Mouse (Mus musculus) kidney, adult 11 months (tissue): Measurements from ENCODE around the gene H2al1h.
"Not testable (repeated sequence)": the region's sequence is repeated elsewhere in the genome, so short reads cannot be mapped to it uniquely, and the experiment has no call there.

Experiments
- DNase-seq: peaks from one replicate; pipeline ENCODE4 v3.0.0; 2022

The H2al1h gene

DNA sequence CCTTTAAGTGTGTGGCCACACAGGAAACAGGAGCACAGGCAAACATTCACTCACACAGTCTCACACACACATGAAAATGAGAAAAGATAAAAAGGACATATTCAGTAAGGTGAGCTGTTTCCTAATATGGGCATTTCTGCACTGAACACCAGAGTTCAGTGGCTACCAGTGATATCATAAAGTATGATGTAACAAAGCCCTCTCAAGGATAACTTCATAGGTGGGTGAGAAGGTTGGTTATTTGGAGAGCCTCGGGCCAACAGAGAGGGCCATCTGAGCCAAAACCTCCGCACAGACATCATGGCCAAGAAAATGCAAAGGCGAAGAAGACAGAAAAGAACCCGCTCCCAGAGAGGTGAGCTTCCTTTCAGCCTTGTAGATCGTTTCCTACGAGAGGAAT is at the start of gene H2al1h:
Gene H2al1h (plus strand): TSS at position 301 of the 400 bp plus-strand sequence.
- not testable (repeated sequence) for DNase-seq

DNA sequence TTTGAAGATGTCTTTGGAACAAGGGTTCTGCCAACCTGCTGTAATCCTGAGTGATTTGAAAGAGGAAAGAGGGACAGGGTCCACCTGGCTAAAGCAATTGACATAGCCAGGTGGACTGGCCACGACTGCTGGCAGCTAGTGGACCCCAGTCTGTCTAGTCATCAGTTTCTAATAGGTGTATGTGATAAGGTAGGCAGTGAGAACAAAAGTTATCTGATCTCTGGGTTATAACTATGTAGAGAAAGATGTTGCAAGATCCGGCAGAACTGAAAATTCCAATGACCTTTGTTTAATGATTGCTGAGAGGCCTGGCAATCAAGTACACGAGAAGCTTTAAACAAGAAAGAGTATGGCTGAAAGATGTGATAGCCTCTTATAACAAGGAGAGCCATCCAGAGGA is 48.1 kb upstream of the H2al1h start:
- no peak for DNase-seq

DNA sequence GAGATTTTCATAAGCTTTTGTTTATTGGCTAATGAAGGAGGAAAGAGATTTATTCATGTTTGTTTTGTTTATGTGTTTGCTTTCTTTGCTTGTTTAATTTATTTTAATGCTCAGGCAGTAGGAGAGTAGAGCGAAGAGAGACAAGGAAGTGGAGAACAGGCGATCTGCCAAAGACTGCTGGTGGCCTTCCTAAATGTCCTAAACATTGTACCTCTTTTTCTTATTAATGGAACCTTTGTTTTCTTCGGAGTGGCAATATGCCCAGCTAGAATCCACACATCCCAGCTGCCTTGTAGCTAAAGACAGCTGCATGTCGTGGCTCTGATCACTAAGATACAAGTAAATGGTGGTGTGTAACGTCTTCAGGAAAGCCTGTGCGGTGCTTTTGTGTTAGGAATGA is 44.2 kb upstream of the H2al1h start:
- DNase-seq = no peak

DNA sequence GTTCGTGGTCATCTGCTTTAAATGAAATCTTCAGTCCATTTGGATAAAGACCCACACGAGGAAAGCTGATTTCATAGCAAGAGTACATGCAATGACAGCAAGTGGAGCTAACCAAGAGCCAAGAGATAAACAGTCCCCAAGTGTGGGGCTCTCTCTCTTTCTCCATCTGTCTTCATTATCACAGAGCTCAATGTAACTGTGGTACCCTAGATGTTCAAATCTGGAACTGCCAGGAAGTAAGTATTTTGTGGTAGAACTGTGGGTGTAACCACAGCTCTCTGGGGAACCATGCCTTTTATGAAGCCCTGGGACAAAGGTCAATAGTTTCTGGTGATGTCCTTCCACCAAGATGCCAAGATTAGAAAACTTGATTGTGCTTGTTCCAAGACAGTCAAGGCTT is 40.6 kb upstream of the H2al1h start:
- no peak for DNase-seq

DNA sequence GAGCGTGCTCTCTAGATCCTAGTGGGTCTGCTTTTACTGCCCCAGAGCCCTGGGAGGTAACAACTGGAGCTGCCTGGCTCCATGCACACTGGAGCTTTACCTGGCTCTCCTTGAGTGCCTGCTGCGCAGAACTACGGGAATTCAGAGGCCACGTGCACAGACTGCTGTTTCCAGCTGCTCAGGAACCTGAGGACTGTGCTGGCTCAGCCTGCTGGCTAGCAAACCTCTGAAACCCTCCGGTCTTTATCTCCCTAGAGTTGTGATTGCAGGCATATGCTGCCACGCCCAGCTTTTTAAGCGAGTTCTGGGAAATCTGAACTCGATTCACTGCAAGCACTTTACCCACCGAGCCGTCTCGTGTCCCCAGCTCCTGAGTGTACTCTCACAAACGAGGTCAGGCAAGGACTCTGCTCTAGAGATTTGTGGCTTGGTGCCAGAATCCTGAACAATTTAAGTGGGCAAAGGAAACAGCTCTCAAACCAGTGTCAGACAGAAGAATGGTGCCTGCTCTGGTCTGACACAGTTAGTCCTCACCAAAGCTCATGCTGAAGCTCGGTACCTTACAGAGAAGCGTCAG is 32.9 kb upstream of the H2al1h start:
- DNase-seq = no peak

DNA sequence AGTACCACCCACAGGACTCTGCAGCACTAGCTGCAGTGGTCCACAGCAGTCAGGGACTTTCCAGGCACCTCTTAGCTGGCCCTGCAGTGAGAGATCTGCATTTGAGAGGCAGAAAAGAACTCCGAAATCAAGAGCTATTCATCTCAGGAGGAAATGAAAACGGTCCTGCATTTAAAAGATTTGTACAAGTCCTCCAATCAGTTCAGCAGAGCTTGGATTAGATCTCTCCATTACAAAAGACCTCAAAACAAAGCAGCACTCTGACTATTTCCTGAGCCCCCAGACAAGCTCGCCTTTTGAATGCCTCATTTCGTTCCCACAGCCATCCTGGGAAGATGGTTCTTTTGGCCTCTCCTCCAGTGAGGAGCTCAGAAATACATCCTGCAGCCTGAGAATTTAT is 32.0 kb upstream of the H2al1h start:
- no peak for DNase-seq

DNA sequence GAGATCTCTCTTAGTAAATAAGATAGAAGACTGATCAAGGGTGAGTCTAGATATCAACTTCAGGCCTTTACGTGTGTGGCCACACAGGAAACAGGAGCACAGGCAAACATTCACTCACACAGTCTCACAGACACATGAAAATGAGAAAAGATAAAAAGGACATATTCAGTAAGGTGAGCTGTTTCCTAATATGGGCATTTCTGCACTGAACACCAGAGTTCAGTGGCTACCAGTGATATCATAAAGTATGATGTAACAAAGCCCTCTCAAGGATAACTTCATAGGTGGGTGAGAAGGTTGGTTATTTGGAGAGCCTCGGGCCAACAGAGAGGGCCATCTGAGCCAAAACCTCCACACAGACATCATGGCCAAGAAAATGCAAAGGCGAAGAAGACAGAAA is 22.3 kb upstream of the H2al1h start, which contains the start of gene H2al1a:
Gene H2al1a (plus strand): TSS at position 301 of the 400 bp plus-strand sequence.
- not testable (repeated sequence) for DNase-seq

DNA sequence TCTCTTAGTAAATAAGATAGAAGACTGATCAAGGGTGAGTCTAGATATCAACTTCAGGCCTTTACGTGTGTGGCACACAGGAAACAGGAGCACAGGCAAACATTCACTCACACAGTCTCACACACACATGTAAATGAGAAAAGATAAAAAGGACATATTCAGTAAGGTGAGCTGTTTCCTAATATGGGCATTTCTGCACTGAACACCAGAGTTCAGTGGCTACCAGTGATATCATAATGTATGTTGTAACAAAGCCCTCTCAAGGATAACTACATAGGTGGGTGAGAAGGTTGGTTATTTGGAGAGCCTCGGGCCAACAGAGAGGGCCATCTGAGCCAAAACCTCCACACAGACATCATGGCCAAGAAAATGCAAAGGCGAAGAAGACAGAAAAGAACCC is 19.2 kb upstream of the H2al1h start, which contains the start of gene H2al1b:
Gene H2al1b (plus strand): TSS at position 301 of the 400 bp plus-strand sequence.
- not testable (repeated sequence) for DNase-seq

DNA sequence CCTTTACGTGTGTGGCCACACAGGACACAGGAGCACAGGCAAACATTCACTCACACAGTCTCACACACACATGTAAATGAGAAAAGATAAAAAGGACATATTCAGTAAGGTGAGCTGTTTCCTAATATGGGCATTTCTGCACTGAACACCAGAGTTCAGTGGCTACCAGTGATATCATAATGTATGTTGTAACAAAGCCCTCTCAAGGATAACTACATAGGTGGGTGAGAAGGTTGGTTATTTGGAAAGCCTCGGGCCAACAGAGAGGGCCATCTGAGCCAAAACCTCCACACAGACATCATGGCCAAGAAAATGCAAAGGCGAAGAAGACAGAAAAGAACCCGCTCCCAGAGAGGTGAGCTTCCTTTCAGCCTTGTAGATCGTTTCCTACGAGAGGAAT is 15.9 kb upstream of the H2al1h start, which contains the start of gene H2al1c:
Gene H2al1c (plus strand): TSS at position 301 of the 400 bp plus-strand sequence.
- DNase-seq = not testable (repeated sequence)

DNA sequence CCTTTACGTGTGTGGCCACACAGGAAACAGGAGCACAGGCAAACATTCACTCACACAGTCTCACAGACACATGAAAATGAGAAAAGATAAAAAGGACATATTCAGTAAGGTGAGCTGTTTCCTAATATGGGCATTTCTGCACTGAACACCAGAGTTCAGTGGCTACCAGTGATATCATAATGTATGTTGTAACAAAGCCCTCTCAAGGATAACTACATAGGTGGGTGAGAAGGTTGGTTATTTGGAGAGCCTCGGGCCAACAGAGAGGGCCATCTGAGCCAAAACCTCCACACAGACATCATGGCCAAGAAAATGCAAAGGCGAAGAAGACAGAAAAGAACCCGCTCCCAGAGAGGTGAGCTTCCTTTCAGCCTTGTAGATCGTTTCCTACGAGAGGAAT is 12.8 kb upstream of the H2al1h start, which contains the start of gene H2al1d:
Gene H2al1d (plus strand): TSS at position 301 of the 400 bp plus-strand sequence.
- DNase-seq = not testable (repeated sequence)

DNA sequence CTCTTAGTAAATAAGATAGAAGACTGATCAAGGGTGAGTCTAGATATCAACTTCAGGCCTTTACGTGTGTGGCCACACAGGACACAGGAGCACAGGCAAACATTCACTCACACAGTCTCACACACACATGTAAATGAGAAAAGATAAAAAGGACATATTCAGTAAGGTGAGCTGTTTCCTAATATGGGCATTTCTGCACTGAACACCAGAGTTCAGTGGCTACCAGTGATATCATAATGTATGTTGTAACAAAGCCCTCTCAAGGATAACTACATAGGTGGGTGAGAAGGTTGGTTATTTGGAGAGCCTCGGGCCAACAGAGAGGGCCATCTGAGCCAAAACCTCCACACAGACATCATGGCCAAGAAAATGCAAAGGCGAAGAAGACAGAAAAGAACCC is 9.7 kb upstream of the H2al1h start, which contains the start of gene H2al1e:
Gene H2al1e (plus strand): TSS at position 301 of the 400 bp plus-strand sequence.
- DNase-seq = not testable (repeated sequence)

DNA sequence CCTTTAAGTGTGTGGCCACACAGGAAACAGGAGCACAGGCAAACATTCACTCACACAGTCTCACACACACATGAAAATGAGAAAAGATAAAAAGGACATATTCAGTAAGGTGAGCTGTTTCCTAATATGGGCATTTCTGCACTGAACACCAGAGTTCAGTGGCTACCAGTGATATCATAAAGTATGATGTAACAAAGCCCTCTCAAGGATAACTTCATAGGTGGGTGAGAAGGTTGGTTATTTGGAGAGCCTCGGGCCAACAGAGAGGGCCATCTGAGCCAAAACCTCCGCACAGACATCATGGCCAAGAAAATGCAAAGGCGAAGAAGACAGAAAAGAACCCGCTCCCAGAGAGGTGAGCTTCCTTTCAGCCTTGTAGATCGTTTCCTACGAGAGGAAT is 6.4 kb upstream of the H2al1h start, which contains the start of gene H2al1f:
Gene H2al1f (plus strand): TSS at position 301 of the 400 bp plus-strand sequence.
- not testable (repeated sequence) for DNase-seq

DNA sequence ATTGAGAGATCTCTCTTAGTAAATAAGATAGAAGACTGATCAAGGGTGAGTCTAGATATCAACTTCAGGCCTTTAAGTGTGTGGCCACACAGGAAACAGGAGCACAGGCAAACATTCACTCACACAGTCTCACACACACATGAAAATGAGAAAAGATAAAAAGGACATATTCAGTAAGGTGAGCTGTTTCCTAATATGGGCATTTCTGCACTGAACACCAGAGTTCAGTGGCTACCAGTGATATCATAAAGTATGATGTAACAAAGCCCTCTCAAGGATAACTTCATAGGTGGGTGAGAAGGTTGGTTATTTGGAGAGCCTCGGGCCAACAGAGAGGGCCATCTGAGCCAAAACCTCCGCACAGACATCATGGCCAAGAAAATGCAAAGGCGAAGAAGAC is 3.3 kb upstream of the H2al1h start, which contains the start of gene H2al1g:
Gene H2al1g (plus strand): TSS at position 301 of the 400 bp plus-strand sequence.
- not testable (repeated sequence) for DNase-seq

DNA sequence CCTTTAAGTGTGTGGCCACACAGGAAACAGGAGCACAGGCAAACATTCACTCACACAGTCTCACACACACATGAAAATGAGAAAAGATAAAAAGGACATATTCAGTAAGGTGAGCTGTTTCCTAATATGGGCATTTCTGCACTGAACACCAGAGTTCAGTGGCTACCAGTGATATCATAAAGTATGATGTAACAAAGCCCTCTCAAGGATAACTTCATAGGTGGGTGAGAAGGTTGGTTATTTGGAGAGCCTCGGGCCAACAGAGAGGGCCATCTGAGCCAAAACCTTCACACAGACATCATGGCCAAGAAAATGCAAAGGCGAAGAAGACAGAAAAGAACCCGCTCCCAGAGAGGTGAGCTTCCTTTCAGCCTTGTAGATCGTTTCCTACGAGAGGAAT is 3.1 kb downstream of the H2al1h start, which contains the start of gene H2al1i:
Gene H2al1i (plus strand): TSS at position 301 of the 400 bp plus-strand sequence.
- not testable (repeated sequence) for DNase-seq

DNA sequence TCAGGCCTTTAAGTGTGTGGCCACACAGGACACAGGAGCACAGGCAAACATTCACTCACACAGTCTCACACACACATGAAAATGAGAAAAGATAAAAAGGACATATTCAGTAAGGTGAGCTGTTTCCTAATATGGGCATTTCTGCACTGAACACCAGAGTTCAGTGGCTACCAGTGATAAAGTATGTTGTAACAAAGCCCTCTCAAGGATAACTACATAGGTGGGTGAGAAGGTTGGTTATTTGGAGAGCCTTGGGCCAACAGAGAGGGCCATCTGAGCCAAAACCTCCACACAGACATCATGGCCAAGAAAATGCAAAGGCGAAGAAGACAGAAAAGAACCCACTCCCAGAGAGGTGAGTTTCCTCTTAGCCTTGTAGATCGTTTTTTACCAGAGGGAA is 6.2 kb downstream of the H2al1h start, which contains the start of gene H2al1j:
Gene H2al1j (plus strand): TSS at position 301 of the 400 bp plus-strand sequence.
- DNase-seq = not testable (repeated sequence)

DNA sequence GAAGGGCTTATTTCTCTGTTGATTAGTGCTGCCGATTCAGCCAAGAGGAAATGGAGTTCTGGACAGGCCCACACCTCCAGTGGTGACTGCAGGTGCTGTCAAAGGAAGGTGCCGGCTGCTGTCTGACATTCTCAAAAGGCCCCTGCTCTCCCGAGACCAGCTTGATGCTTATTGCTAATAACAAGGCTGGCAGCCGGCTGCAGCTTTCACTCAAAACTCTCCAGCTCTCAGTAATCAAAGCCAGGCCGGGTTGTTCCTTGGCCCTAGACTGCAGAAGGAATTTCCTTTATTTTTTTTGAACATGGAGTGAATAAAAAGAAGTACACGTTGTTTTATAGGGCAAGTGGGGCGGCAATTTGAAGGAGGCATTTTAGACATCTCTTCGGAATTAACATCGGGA is 24.5 kb downstream of the H2al1h start:
- DNase-seq = no peak

DNA sequence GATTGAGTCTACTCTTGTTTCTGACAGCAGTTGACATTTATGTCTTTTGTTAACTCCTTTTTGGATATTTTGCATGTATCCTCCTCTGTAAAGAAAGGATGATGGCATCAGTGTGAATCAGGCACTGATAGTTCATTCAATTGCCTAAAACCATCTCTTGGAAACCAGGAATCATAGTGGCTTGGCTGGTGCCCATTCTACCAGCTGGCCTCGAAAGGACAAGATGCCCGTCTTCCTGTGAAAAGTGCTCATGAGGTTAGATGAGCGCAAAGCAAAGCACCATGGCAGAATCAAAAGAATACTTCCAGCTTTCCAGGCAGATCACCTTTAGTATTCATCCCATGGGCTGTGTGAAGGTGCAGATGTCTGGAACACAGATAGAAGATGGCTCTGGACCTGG is 25.5 kb downstream of the H2al1h start:
- DNase-seq = no peak

DNA sequence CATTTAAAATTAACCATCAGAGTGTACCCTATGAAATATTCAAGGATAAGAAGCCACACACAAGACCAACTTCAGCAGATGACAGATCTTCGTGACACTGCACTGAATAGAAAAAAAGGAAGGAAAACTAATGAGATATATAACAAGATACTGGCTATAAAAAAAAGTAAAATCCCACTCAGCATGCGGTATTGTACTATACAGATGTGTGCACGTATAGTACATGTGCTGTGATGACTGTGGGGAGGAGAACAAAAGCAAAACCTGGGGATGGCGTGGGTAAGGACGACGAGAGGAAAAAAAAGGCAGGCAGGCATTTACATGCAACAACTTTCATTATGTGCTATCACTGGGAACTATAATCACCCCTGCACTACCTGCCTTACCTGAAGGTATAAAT is 39.5 kb downstream of the H2al1h start:
- DNase-seq = no peak

DNA sequence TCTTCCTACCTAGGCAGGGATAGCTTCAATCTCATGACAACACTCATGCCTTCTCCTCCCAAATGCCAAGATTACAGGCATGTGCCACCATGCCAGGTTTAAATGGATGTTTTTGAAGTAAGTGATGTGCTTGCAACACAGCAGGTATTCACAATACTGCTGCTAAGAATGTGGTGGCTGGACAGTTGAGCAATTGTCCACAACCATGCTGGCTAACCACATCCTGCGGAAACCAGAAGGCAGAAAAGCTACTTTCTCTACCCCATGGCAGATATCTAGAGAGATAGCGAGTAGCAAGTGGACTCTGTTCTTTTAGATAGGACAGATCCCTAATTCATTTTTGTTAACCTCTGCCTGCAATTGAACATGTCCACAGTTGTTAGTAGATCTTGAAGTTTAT is 40.0 kb downstream of the H2al1h start:
- no peak for DNase-seq

DNA sequence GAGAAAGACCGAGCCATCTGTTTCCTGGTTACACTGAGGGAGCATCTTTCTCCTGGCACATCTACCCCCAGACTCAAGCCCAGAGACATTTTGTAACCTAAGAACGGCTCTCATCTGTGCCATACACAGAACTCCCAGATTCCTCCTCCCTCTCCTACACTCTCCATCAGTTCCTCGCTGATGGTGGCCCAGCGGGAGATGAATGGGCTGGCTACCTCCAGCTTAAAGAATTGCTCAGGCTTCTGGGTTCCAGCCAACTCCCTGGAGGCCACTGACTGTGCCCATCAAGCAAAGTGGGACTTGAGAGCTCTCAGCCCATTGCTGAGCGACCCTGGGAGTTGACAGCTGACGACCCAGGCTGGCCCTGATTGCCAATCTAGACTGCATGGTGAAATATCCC is 42.6 kb downstream of the H2al1h start:
- DNase-seq = no peak

DNA sequence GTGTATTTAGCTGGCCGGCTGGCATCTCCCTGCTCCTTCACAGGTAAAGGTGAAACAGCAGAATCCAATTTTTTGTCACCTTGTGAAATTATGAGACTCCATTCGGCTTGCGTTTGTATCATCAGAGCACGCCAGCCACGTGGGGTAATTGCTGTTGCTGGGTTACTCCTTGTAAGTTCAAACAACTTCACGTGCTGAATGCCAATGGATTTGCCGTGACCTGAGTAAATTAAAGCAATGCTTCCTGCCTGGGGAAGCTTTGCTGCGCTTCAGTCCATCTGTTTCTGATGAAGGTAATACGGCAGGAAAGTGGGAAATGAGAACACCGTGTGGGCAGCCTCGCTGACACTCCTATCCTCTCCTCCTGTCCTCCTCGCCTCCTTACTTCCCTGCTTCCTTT is 43.9 kb downstream of the H2al1h start:
- DNase-seq = no peak
